Mouse (Mus musculus) liver, adult 2 months (tissue): ENCODE measurements around the gene Spats2l.

Source experiments
- CTCF ChIP-seq: fragments of 200-500 bp; IDR thresholded peaks from 2 replicates; pipeline ENCODE4 v1.5.1; 2011; ENCODE audit warnings: low read depth, low read length, control low read depth
- POLR2A ChIP-seq: fragments of 200-500 bp; IDR thresholded peaks from 2 replicates; pipeline ENCODE4 v1.6.1; 2011; ENCODE audit warnings: low read length, control low read depth; ENCODE audit not compliant: insufficient read depth; ENCODE audit errors: extremely low read depth

GRCm38 (mm10) chr1:57917342-57917741 is 143.4 kb downstream of the Spats2l start:
- TF ChIP-seq CTCF: no peak
- TF ChIP-seq POLR2A: no peak
